Mouse (Mus musculus) induced T-regulatory cell, adult 2 months (primary cell): ENCODE results near the gene Dmbx1.

Source experiments
- DNase-seq: peaks from one replicate; pipeline ENCODE4 v3.0.0-alpha.2; 2012; ENCODE audit warnings: low read depth

Dmbx1 gene

DNA sequence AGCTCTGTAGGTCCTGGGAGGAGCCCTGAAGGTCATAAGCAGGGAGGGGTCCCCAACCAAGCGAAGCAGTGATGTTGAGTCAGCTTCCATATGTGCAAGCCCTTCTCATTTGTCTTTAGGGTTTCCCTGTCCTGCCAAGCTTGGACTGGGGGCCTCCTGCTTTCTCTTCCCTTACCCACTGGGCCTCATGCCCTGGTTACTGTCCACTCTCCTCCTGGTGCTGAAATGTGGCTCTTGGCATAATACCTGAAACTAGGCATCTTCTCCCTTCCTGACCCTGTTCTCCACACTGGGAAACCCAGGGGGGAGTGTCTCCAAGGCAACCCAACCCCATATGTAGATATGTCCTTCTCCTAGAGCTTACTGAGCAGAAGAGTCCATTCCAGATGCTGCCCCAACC lies 52.9 kb downstream of the Dmbx1 start:
- no peak for DNase-seq

- DNase-seq: no peak
Measured at GRCm38 (mm10) chr4:115885846-115886245, 53.9 kb downstream of the Dmbx1 start.

DNA sequence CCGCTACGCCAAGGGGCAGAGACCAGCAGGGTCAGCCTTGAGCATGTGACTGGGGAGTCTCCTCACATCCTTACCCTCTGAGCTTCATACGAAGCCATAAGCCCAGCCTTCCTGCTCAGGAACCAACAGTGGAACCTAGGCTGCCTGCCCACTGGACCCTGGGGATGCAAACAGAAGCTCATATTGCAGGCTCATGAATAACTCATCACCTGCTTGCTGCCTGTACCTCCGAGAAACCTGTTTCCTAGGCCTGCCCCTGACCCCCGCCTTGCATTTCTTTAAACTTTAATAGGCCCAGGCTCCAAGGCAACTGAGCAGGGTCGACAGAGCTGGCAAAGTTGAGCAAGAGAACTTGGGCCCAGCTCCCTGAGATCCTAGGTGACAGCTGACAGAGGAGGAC lies 55.7 kb downstream of the Dmbx1 start, which contains the start of gene Kncn:
Kncn (plus strand) TSS at position 379 of the 400 bp plus-strand sequence.
- no peak for DNase-seq

DNA sequence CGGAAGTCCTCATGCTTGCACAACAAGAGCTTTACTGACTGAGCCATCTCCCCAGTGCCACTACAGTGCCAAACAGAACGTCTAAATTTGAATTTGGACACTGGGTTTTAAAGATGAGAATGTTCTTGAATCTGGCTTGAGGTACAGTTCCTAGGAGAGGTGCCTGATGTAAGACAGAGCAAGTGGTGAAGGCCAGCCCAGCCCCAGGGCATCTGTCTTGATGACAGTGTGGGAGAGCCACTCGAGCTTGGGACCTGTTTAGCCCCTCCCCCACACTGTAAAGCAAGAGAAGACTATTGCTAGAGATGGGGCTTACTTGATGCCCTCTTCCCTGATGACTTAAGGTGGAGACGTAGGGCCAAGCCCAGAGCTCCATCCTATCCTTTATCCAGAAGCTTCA lies 57.5 kb downstream of the Dmbx1 start:
- no peak for DNase-seq

DNA sequence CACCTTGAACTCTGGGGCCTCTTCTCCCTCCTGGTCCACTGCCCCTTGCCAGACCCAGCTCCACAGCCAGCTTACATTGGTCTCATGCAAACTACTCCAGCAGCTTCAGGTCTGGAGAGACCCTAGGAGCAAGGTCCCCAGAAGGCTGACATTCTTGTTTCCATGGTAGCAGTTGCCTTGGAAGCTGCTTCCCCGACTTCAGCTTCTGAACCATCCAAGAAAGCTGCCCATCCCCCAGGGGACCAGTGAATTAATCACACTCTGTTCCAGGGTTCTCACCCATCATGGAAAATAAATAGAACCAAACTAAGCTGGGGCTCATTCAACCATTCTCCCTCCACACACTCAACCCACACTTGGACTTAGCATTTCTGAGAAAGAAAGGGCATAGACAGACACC lies 58.5 kb downstream of the Dmbx1 start:
- DNase-seq: no peak

DNA sequence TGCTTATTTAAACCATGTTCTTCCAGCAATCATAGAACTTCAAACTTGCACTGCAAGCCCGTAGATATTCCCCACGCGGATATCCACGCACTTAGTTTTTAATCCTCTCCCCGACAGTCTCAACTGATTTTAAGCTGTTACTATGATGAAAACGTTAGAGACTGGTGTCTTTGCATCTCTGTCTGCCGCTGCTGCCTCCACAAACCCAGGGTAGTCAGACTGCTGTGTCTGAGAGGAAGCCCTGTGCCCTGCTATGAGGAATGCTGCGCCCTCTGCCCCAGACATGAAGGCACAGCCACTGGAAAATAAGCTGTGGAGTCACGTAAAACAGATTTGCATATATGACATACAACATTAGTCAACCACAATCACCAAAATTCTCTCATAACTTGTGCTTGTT lies 60.9 kb downstream of the Dmbx1 start:
- no peak for DNase-seq

DNA sequence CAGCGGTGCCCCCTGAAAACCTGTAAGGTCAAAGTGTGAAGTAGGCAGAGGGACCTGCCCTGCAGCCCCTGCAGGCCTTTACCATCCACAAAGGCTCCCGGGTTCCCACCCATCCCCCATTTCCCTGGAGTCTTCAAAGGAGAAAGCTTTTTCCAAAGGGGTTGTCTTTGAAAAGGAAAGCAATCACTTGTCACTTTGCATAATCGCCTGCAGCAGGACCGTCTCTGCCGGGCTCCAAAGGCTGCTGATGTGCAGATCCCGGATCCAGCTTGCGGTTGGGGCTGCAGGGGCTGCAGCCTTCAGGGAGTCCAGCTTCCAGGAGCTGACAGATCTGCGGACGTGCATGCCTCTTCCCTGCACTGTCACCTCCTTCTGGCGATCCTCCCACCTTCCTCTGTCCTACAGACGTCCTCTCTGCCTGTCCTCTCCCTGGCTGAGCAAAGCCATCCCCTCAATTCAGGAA lies 61.5 kb downstream of the Dmbx1 start:
- no peak for DNase-seq

DNA sequence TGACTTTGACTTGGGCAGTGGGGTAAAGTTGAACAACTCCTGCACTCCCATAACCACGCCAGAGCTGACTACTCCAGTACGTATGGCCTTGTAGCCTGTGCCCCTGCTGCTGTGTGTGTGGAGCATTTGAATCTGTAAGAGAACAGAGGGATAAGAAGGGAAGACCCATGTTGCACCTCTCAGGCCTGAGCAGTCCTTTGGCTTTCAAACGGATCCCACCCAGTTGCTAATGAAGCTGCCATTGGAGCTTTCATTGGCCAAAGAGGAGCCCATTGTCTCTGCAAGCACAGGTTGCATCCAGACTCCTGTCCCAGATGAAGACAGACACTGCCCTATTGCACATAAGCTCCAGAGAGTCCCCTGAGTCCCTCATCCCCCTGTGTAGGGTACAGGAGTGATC lies 66.5 kb downstream of the Dmbx1 start:
- DNase-seq: no peak

GRCm38 (mm10) chr4:115869512-115870210 lies 70.1 kb downstream of the Dmbx1 start:
- no peak for DNase-seq
